Mouse (Mus musculus) brain, embryonic 14.5 days (tissue): Measurements from ENCODE around the gene Cdkn2aipnl.

ENCODE experiments used
- CTCF ChIP-seq: fragments of 200-500 bp; IDR thresholded peaks from 2 replicates; pipeline ENCODE4 v1.5.1; 2012; ENCODE audit warnings: inconsistent platforms, mild to moderate bottlenecking, moderate library complexity, borderline replicate concordance; ENCODE audit not compliant: insufficient read depth, insufficient read length; ENCODE audit errors: extremely low read depth
- POLR2A ChIP-seq: fragments of 200-500 bp; IDR thresholded peaks from 2 replicates; pipeline ENCODE4 v1.6.1; 2012; ENCODE audit warnings: mild to moderate bottlenecking, inconsistent platforms, borderline replicate concordance; ENCODE audit not compliant: poor library complexity, insufficient read depth, insufficient read length, severe bottlenecking; ENCODE audit errors: extremely low read depth

- TF ChIP-seq POLR2A (no peak), CTCF (no peak)
These were observed 17.5 kb upstream of the Cdkn2aipnl start for GRCm38 (mm10) chr11:51949919-51950318.
